Mouse (Mus musculus) cerebellum, adult 9-10 months (tissue): Measurements from ENCODE around the gene Lrfn2.

ENCODE experiments used
- DNase-seq: peaks from one replicate; pipeline ENCODE4 v3.0.0; 2022

Gene Lrfn2

GRCm38 (mm10) chr17:48931621-48932405 lies at the start of gene Lrfn2:
Lrfn2 (plus strand) TSS chr17:48932379.
- peak; percentile 69 for DNase-seq

GRCm38 (mm10) chr17:48887472-48888385 lies 44.5 kb upstream of the Lrfn2 start:
- no peak for DNase-seq

- DNase-seq: no peak
Measured at GRCm38 (mm10) chr17:48905286-48906040, 26.7 kb upstream of the Lrfn2 start.

- DNase-seq: no peak
Measured at GRCm38 (mm10) chr17:48913437-48913836, 18.7 kb upstream of the Lrfn2 start.

GRCm38 (mm10) chr17:48917411-48917810 lies 14.8 kb upstream of the Lrfn2 start:
- DNase-seq: no peak

- no peak for DNase-seq
Measured at GRCm38 (mm10) chr17:48918458-48918857, 13.7 kb upstream of the Lrfn2 start.

- no peak for DNase-seq
Measured at GRCm38 (mm10) chr17:48922905-48923304, 9.3 kb upstream of the Lrfn2 start.

- DNase-seq: no peak
Measured at GRCm38 (mm10) chr17:48925426-48925825, 6.8 kb upstream of the Lrfn2 start.

GRCm38 (mm10) chr17:48930994-48931393 lies 1.2 kb upstream of the Lrfn2 start:
- DNase-seq: no peak

- DNase-seq: no peak
Measured at GRCm38 (mm10) chr17:48932406-48932906, 277 bp downstream of the Lrfn2 start.

- DNase-seq: no peak
Measured at GRCm38 (mm10) chr17:48932916-48933315, 737 bp downstream of the Lrfn2 start.

- no peak for DNase-seq
Measured at GRCm38 (mm10) chr17:48935201-48935600, 3.0 kb downstream of the Lrfn2 start.

- no peak for DNase-seq
Measured at GRCm38 (mm10) chr17:48936445-48937141, 4.4 kb downstream of the Lrfn2 start.

GRCm38 (mm10) chr17:48938711-48939220 lies 6.6 kb downstream of the Lrfn2 start:
- DNase-seq: no peak

- peak; percentile 77 for DNase-seq
Measured at GRCm38 (mm10) chr17:48946315-48946714, 14.1 kb downstream of the Lrfn2 start.

GRCm38 (mm10) chr17:48946765-48947164 lies 14.6 kb downstream of the Lrfn2 start:
- no peak for DNase-seq

- DNase-seq: no peak
Measured at GRCm38 (mm10) chr17:48951250-48951649, 19.1 kb downstream of the Lrfn2 start.

- DNase-seq: no peak
Measured at GRCm38 (mm10) chr17:48956033-48956631, 24.0 kb downstream of the Lrfn2 start.

GRCm38 (mm10) chr17:48960161-48960698 lies 28.1 kb downstream of the Lrfn2 start:
- DNase-seq: no peak

- DNase-seq: no peak
Measured at GRCm38 (mm10) chr17:48962646-48963045, 30.5 kb downstream of the Lrfn2 start.

- DNase-seq: no peak
Measured at GRCm38 (mm10) chr17:48963740-48964139, 31.6 kb downstream of the Lrfn2 start.
